Mouse (Mus musculus): ENCODE data around the gene Irf2. TPM values are rescaled to one million over a fixed set of nuclear protein-coding genes. Genes with fewer than 3 reads are reported as not detected.

Irf2 gene
- polyA plus RNA-seq, 1 experiment from 2014 or later, result 19.7 TPM

Other genes starting within 250 kb of the Irf2 start
- gene Cenpu, start 187.7 kb upstream of the Irf2 start, polyA plus RNA-seq (2015; fragmentation: Nextera tagmentation; extraction: Ambion mirVana), result 10.1 and 10.5 TPM in 2 replicates
- 11.6 and 14.8 TPM in 2 replicates for gene Primpol, start 122.5 kb upstream of the Irf2 start, polyA plus RNA-seq (2015; fragmentation: Nextera tagmentation; extraction: Ambion mirVana)
- 85.3 and 90.2 TPM in 2 replicates for gene Casp3, start 122.4 kb upstream of the Irf2 start, polyA plus RNA-seq (2015; fragmentation: Nextera tagmentation; extraction: Ambion mirVana)
- gene Enpp6, start 247.2 kb downstream of the Irf2 start, polyA plus RNA-seq (2015; fragmentation: Nextera tagmentation; extraction: Ambion mirVana), result 3.1 and 3.9 TPM in 2 replicates

Data from embryonic facial prominence, embryonic 15.5 days (tissue).